Mouse (Mus musculus) monocyte, adult 59 days (primary cell): ENCODE data around the gene Nutm2. TPM values are rescaled to one million over a fixed set of nuclear protein-coding genes. Genes with fewer than 3 reads are reported as not detected.

Experiments used
- total RNA-seq, 2 experiments: library from RNA; stranded (reverse); gene quantifications; one replicate each; pipeline ENCODE4 v1.2.4; 2023

The Nutm2 gene
- not detected for total RNA-seq

DNA sequence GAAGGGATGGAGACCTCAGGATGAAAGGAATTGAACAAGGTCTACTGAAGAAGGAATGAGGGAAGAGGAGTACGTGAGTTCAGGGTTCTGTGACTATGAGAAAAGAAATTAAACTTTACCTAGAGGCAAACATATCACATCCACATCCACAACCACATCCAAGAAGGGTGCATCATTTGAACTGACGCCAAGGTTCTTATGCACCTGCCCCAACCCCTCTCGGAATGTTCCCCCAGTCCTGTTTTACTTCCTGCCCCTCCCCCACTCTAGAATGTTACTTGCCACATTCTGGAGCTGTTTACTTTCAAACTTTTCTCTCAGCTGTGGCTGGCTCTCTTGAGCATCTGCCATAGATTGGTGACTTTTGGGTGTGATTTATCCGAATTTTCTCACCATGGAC lies at the start of gene Nutm2:
Nutm2 (plus strand) TSS at position 301 of the 400 bp plus-strand sequence.

DNA sequence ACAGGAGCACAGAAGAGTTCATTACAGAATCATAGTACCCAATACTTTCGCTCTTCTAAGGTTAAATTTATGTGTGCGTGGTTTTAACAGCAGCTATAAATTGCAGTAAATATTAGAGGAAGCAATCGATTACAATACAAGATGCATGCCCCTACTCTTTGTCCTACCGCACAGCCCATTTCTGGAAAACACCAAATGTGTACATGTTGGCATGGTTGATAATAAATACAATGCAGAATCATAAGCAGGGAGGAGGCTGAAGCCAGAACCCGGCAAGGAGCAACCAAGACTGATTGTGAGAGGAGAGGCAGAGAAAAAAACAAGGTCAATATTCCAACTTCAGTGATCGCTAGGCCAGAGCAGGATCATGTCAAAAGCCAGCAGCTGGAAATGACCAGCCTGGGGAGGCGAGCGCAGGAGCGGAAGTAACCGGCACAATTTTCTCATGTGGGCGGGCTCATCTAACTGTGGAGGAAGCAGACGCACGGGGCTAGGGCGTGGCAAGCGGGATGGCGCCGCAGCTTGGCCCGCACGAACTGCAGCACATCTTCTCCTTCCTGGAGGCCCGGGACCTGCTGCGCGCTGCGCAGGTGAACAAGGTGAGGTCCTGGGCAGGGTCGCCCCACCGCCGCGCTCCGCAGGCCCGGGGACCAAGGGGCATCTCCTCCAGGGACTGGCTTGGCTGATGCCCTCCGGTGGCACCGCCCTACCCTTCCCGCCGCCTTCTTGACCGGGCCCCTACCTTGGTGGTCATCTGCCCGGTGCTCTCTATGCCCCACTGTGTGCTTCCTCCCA lies 49.5 kb upstream of the Nutm2 start, which contains the start of gene Fbxw17:
Fbxw17 (plus strand) TSS at position 476 of the 795 bp plus-strand sequence.

DNA sequence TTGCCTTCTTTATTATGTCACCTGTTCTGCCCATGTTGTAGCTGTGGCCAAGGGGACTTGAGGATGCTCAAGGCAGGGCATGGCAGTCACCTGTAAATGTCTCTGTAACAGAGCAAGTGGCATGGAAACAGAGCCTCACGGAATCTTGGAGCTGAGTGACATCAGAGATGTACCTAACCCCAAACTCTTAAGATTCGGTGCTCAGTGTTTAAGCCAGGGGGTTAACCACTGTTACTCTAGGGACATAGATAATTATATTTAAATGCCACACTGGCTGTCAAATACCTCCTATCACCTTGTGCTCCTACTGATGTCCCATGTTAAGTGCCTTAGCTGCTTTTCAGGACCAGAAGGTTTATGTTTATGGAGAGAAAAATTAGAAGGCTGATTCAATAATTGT lies 23.3 kb upstream of the Nutm2 start, which contains the start of gene Gm47429:
Gm47429 (minus strand) TSS at position 101 of the 400 bp plus-strand sequence.

Other genes starting within 250 kb of the Nutm2 start
- gene Gm906, start 217.0 kb upstream of the Nutm2 start, total RNA-seq = not detected
- 10 to 100 TPM in 1 of 2 experiments, 1 to 10 TPM in 1; 8.6 to 18.1 TPM for gene Fbxw17, start 49.4 kb upstream of the Nutm2 start, total RNA-seq
- gene Gm47429, start 23.4 kb upstream of the Nutm2 start, total RNA-seq = not detected
- gene Gm904, start 175.9 kb downstream of the Nutm2 start, total RNA-seq = not detected
- not detected for gene Gm8765, start 231.0 kb downstream of the Nutm2 start, total RNA-seq